Mouse (Mus musculus): ENCODE results near the gene Dst. TPM values are rescaled to one million over a fixed set of nuclear protein-coding genes. Genes with fewer than 3 reads are reported as not detected.
"Not testable (repeated sequence)": the region's sequence is repeated elsewhere in the genome, so short reads cannot be mapped to it uniquely, and the experiment has no call there.

Dst gene
- polyA plus RNA-seq, 1 experiment from 2014 or later, result 63.1 TPM

GRCm38 (mm10) chr1:34054970-34055369 is 146.9 kb downstream of the Dst start:
- H3K27me3 ChIP-seq (ENCODE audit: control insufficient read depth, insufficient read depth, low read length), result no peaks in the 10 kb centered on the region
- no peak for DNase-seq (ENCODE audit: low spot score)
- 0 out of 2 replicates have a peak, but pooled peaks cover 4% of the 10 kb centered on the region for H3K4me1 ChIP-seq (replicated peaks; ENCODE audit: control insufficient read depth, insufficient read depth, low read length)
- H3K4me3 ChIP-seq (replicated peaks; ENCODE audit: low read length), result no peak overlapping the region
- whole genome bisulfite sequencing, result 90% methylated on average over 10 of the region's 10 CpGs
- H3K4me2 ChIP-seq (replicated peaks), result no peak overlapping the region
- ATAC-seq (ENCODE audit: low FRiP score), result no peak
- H3K9ac ChIP-seq, result no peak overlapping the region
- H3K27ac ChIP-seq, result no peak overlapping the region
- H3K36me3 ChIP-seq (replicated peaks; ENCODE audit: control insufficient read depth, insufficient read depth), result no peaks in the 10 kb centered on the region
- no peaks in the 10 kb centered on the region for H3K9me3 ChIP-seq (ENCODE audit: control insufficient read depth, low read length)

GRCm38 (mm10) chr1:34056658-34057057 is 148.6 kb downstream of the Dst start:
- WGBS, result 94% methylated on average over 14 of the region's 14 CpGs
- Histone ChIP-seq H3K4me2 (replicated peaks) (no peak overlapping the region), H3K4me3 (replicated peaks; ENCODE audit: low read length) (no peak overlapping the region), H3K27me3 (ENCODE audit: control insufficient read depth, insufficient read depth, low read length) (no peaks in the 10 kb centered on the region), H3K4me1 (replicated peaks; ENCODE audit: control insufficient read depth, insufficient read depth, low read length) (peaks cover 17% of the 10 kb centered on the region), H3K9me3 (ENCODE audit: control insufficient read depth, low read length) (no peaks in the 10 kb centered on the region), H3K36me3 (replicated peaks; ENCODE audit: control insufficient read depth, insufficient read depth) (no peaks in the 10 kb centered on the region), H3K27ac (no peak overlapping the region), H3K9ac (no peak overlapping the region)
- DNase-seq (ENCODE audit: low spot score) (no peak), ATAC-seq (ENCODE audit: low FRiP score) (no peak)

GRCm38 (mm10) chr1:34059231-34059630 is 151.2 kb downstream of the Dst start:
- H3K4me3 ChIP-seq (replicated peaks; ENCODE audit: low read length), result no peak overlapping the region
- H3K4me2 ChIP-seq (replicated peaks), result no peak overlapping the region
- H3K36me3 ChIP-seq (replicated peaks; ENCODE audit: control insufficient read depth, insufficient read depth), result no peaks in the 10 kb centered on the region
- H3K27me3 ChIP-seq (ENCODE audit: control insufficient read depth, insufficient read depth, low read length), result no peaks in the 10 kb centered on the region
- no peak overlapping the region for H3K27ac ChIP-seq
- WGBS, result 83% methylated on average over 12 of the region's 12 CpGs
- ATAC-seq (ENCODE audit: low FRiP score) (no peak), DNase-seq (ENCODE audit: low spot score) (no peak)
- no peaks in the 10 kb centered on the region for H3K9me3 ChIP-seq (ENCODE audit: control insufficient read depth, low read length)
- peaks cover 12% of the 10 kb centered on the region for H3K4me1 ChIP-seq (replicated peaks; ENCODE audit: control insufficient read depth, insufficient read depth, low read length)
- H3K9ac ChIP-seq, result no peak overlapping the region

GRCm38 (mm10) chr1:34060446-34060845 is 152.4 kb downstream of the Dst start:
- WGBS, result 4% methylated on average over 6 of the region's 6 CpGs
- ATAC-seq (ENCODE audit: low FRiP score) (peak; percentile 41; the same call in 1 of the 2 replicates), DNase-seq (ENCODE audit: low spot score) (peak; percentile 49)
- Histone ChIP-seq H3K9ac (no peak overlapping the region), H3K4me3 (replicated peaks; ENCODE audit: low read length) (no peak overlapping the region), H3K4me1 (replicated peaks; ENCODE audit: control insufficient read depth, insufficient read depth, low read length) (peaks cover 12% of the 10 kb centered on the region), H3K27me3 (ENCODE audit: control insufficient read depth, insufficient read depth, low read length) (no peaks in the 10 kb centered on the region), H3K27ac (peak overlapping the region; percentile 39; the same call in 1 of the 2 replicates), H3K4me2 (replicated peaks) (peak overlapping the region; percentile 31), H3K36me3 (replicated peaks; ENCODE audit: control insufficient read depth, insufficient read depth) (no peaks in the 10 kb centered on the region), H3K9me3 (ENCODE audit: control insufficient read depth, low read length) (no peaks in the 10 kb centered on the region)

GRCm38 (mm10) chr1:34061078-34061477 is 153.1 kb downstream of the Dst start:
- WGBS, result 17% methylated on average over 4 of the region's 4 CpGs
- no peak overlapping the region for H3K27ac ChIP-seq
- no peaks in the 10 kb centered on the region for H3K27me3 ChIP-seq (ENCODE audit: control insufficient read depth, insufficient read depth, low read length)

GRCm38 (mm10) chr1:34061860-34062259 is 153.8 kb downstream of the Dst start:
- ATAC-seq (ENCODE audit: low FRiP score), result no peak
- no peak overlapping the region for H3K27ac ChIP-seq
- no peaks in the 10 kb centered on the region for H3K9me3 ChIP-seq (ENCODE audit: control insufficient read depth, low read length)
- peaks cover 12% of the 10 kb centered on the region for H3K4me1 ChIP-seq (replicated peaks; ENCODE audit: control insufficient read depth, insufficient read depth, low read length)
- H3K36me3 ChIP-seq (replicated peaks; ENCODE audit: control insufficient read depth, insufficient read depth), result no peaks in the 10 kb centered on the region
- no peaks in the 10 kb centered on the region for H3K27me3 ChIP-seq (ENCODE audit: control insufficient read depth, insufficient read depth, low read length)
- no peak overlapping the region for H3K4me3 ChIP-seq (replicated peaks; ENCODE audit: low read length)
- WGBS, result 68% methylated on average over 1 of the region's 1 CpGs
- DNase-seq (ENCODE audit: low spot score), result no peak
- H3K9ac ChIP-seq, result no peak overlapping the region
- H3K4me2 ChIP-seq (replicated peaks), result no peak overlapping the region

More at GRCm38 (mm10) chr1:34061078-34061477, 153.1 kb downstream of the Dst start:
- no peak overlapping the region for H3K4me3 ChIP-seq (replicated peaks; ENCODE audit: low read length)
- H3K4me1 ChIP-seq (replicated peaks; ENCODE audit: control insufficient read depth, insufficient read depth, low read length), result peaks cover 12% of the 10 kb centered on the region
- H3K4me2 ChIP-seq (replicated peaks), result peak overlapping the region; percentile 31; the same call in 1 of the 2 replicates
- DNase-seq (ENCODE audit: low spot score) (peak; percentile 60), ATAC-seq (ENCODE audit: low FRiP score) (peak; percentile 61)
- no peaks in the 10 kb centered on the region for H3K36me3 ChIP-seq (replicated peaks; ENCODE audit: control insufficient read depth, insufficient read depth)
- H3K9me3 ChIP-seq (ENCODE audit: control insufficient read depth, low read length), result no peaks in the 10 kb centered on the region
- H3K9ac ChIP-seq, result no peak overlapping the region

- H3K27ac ChIP-seq, result no peak overlapping the region
- no peak overlapping the region for H3K9ac ChIP-seq
- peaks cover 12% of the 10 kb centered on the region for H3K4me1 ChIP-seq (replicated peaks; ENCODE audit: control insufficient read depth, insufficient read depth, low read length)
- H3K27me3 ChIP-seq (ENCODE audit: control insufficient read depth, insufficient read depth, low read length), result no peaks in the 10 kb centered on the region
- H3K4me3 ChIP-seq (replicated peaks; ENCODE audit: low read length), result no peak overlapping the region
- ATAC-seq (ENCODE audit: low FRiP score) (no peak), DNase-seq (ENCODE audit: low spot score) (no peak)
- H3K9me3 ChIP-seq (ENCODE audit: control insufficient read depth, low read length), result no peaks in the 10 kb centered on the region
- H3K36me3 ChIP-seq (replicated peaks; ENCODE audit: control insufficient read depth, insufficient read depth), result no peaks in the 10 kb centered on the region
- no peak overlapping the region for H3K4me2 ChIP-seq (replicated peaks)
- 84% methylated on average over 3 of the region's 3 CpGs for WGBS
Measured at GRCm38 (mm10) chr1:34063943-34064342, 155.9 kb downstream of the Dst start.

- Histone ChIP-seq H3K36me3 (replicated peaks; ENCODE audit: control insufficient read depth, insufficient read depth) (no peaks in the 10 kb centered on the region), H3K27ac (no peak overlapping the region), H3K9ac (no peak overlapping the region), H3K27me3 (ENCODE audit: control insufficient read depth, insufficient read depth, low read length) (no peaks in the 10 kb centered on the region), H3K4me3 (replicated peaks; ENCODE audit: low read length) (no peak overlapping the region), H3K9me3 (ENCODE audit: control insufficient read depth, low read length) (no peaks in the 10 kb centered on the region), H3K4me1 (replicated peaks; ENCODE audit: control insufficient read depth, insufficient read depth, low read length) (peaks cover 6% of the 10 kb centered on the region), H3K4me2 (replicated peaks) (no peak overlapping the region)
- 73% methylated on average over 5 of the region's 5 CpGs for WGBS
- ATAC-seq (ENCODE audit: low FRiP score), result no peak
- DNase-seq (ENCODE audit: low spot score), result no peak
Measured at GRCm38 (mm10) chr1:34065551-34066048, 157.6 kb downstream of the Dst start.

- H3K27ac ChIP-seq; H3K9ac ChIP-seq; H3K36me3 ChIP-seq (replicated peaks; ENCODE audit: control insufficient read depth, insufficient read depth); H3K27me3 ChIP-seq (ENCODE audit: control insufficient read depth, insufficient read depth, low read length); H3K4me1 ChIP-seq (replicated peaks; ENCODE audit: control insufficient read depth, insufficient read depth, low read length); H3K4me2 ChIP-seq (replicated peaks); DNase-seq (ENCODE audit: low spot score); H3K9me3 ChIP-seq (ENCODE audit: control insufficient read depth, low read length); ATAC-seq (ENCODE audit: low FRiP score); H3K4me3 ChIP-seq (replicated peaks; ENCODE audit: low read length): not testable (repeated sequence)
- 98% methylated on average over 4 of the region's 4 CpGs for WGBS
Measured at GRCm38 (mm10) chr1:34066401-34066800, 158.4 kb downstream of the Dst start.

GRCm38 (mm10) chr1:34068341-34068740 is 160.3 kb downstream of the Dst start:
- ATAC-seq (ENCODE audit: low FRiP score), result no peak
- WGBS, result 58% methylated on average over 5 of the region's 5 CpGs
- H3K9ac ChIP-seq, result no peak overlapping the region

More at GRCm38 (mm10) chr1:34068341-34068740, 160.3 kb downstream of the Dst start:
- Histone ChIP-seq H3K4me2 (replicated peaks) (no peak overlapping the region), H3K4me3 (replicated peaks; ENCODE audit: low read length) (no peak overlapping the region), H3K27ac (no peak overlapping the region), H3K27me3 (ENCODE audit: control insufficient read depth, insufficient read depth, low read length) (no peaks in the 10 kb centered on the region), H3K9me3 (ENCODE audit: control insufficient read depth, low read length) (no peaks in the 10 kb centered on the region), H3K36me3 (replicated peaks; ENCODE audit: control insufficient read depth, insufficient read depth) (no peaks in the 10 kb centered on the region), H3K4me1 (replicated peaks; ENCODE audit: control insufficient read depth, insufficient read depth, low read length) (no peaks in the 10 kb centered on the region; the same call in 1 of the 2 replicates)
- DNase-seq (ENCODE audit: low spot score), result no peak
